ENCODE assay signal across 32 mouse cellular contexts in genomic region chrX:53139641-53140040, GRCm38 (mm10).
"Had no signal": no experiment of that assay in that cellular context is flagged by ENCODE, and none has a peak within 500 bp of the region (broad histone marks: within the 10 kb centered on the region; RNA-seq: fewer than 3 reads in every experiment).

No protein-coding gene starts in this region.

- DNase-seq: left cerebral cortex, postnatal 4 days; liver; liver, embryonic 13.5 days; liver, postnatal 0 days; lung, adult 18-20 months; lung, adult 2 months; lung, embryonic 14.5 days; lung, postnatal 10 days; lung, postnatal 14 days; lung, postnatal 36 days; lung, postnatal 4 days; midbrain, embryonic 14.5 days had no signal

- H3K9ac ChIP-seq: limb, embryonic 12.5 days; limb, embryonic 13.5 days; limb, embryonic 15.5 days; liver, embryonic 12.5 days; liver, embryonic 13.5 days; liver, embryonic 14.5 days; liver, embryonic 15.5 days; liver, postnatal 0 days; lung, embryonic 14.5 days; lung, embryonic 15.5 days; midbrain, embryonic 12.5 days; midbrain, embryonic 13.5 days; midbrain, embryonic 15.5 days; neural tube, embryonic 12.5 days had no signal

- H3K27ac ChIP-seq: limb, embryonic 10.5 days; limb, embryonic 12.5 days; limb, embryonic 13.5 days; limb, embryonic 15.5 days; liver, embryonic 12.5 days; liver, embryonic 13.5 days; liver, embryonic 14.5 days; liver, embryonic 15.5 days; lung, embryonic 15.5 days; macrophage; midbrain, embryonic 10.5 days; midbrain, embryonic 12.5 days; midbrain, embryonic 13.5 days; midbrain, embryonic 15.5 days; neural tube, embryonic 12.5 days had no signal

- ATAC-seq: liver, embryonic 12.5 days; liver, postnatal 0 days; lung, postnatal 0 days; midbrain, embryonic 13.5 days; midbrain, embryonic 15.5 days; midbrain, embryonic 16.5 days had no signal

- H3K9me3 ChIP-seq: limb, embryonic 10.5 days; limb, embryonic 12.5 days; limb, embryonic 13.5 days; limb, embryonic 15.5 days; liver, embryonic 12.5 days; liver, embryonic 13.5 days; liver, embryonic 15.5 days; lung, embryonic 15.5 days; megakaryocyte, embryonic 14.5 days; midbrain, embryonic 10.5 days; midbrain, embryonic 12.5 days; midbrain, embryonic 13.5 days; midbrain, embryonic 15.5 days; neural tube, embryonic 12.5 days had no signal

- H3K4me1 ChIP-seq: limb, embryonic 10.5 days; limb, embryonic 12.5 days; limb, embryonic 13.5 days; limb, embryonic 15.5 days; liver, embryonic 12.5 days; liver, embryonic 13.5 days; liver, embryonic 15.5 days; lung, embryonic 15.5 days; megakaryocyte, embryonic 14.5 days; midbrain, embryonic 10.5 days; midbrain, embryonic 12.5 days; midbrain, embryonic 13.5 days; midbrain, embryonic 15.5 days; neural tube, embryonic 12.5 days had no signal

- H3K27me3 ChIP-seq: limb, embryonic 12.5 days; limb, embryonic 13.5 days; limb, embryonic 15.5 days; liver, embryonic 12.5 days; liver, embryonic 13.5 days; liver, embryonic 15.5 days; lung, embryonic 15.5 days; midbrain, embryonic 12.5 days; midbrain, embryonic 13.5 days; midbrain, embryonic 15.5 days; neural tube, embryonic 12.5 days had no signal

- H3K4me2 ChIP-seq: limb, embryonic 12.5 days; limb, embryonic 13.5 days; limb, embryonic 15.5 days; liver, embryonic 11.5 days; liver, embryonic 12.5 days; liver, embryonic 13.5 days; liver, embryonic 15.5 days; lung, embryonic 14.5 days; lung, embryonic 15.5 days; midbrain, embryonic 11.5 days; midbrain, embryonic 12.5 days; midbrain, embryonic 13.5 days; midbrain, embryonic 15.5 days; neural tube, embryonic 12.5 days had no signal

- H3K36me3 ChIP-seq: limb, embryonic 10.5 days; limb, embryonic 12.5 days; limb, embryonic 13.5 days; limb, embryonic 15.5 days; liver, embryonic 12.5 days; liver, embryonic 13.5 days; liver, embryonic 15.5 days; lung, embryonic 15.5 days; midbrain, embryonic 10.5 days; midbrain, embryonic 12.5 days; midbrain, embryonic 13.5 days; midbrain, embryonic 15.5 days; neural tube, embryonic 12.5 days had no signal

- H3K4me3 ChIP-seq: limb, embryonic 10.5 days; limb, embryonic 12.5 days; limb, embryonic 13.5 days; limb, embryonic 15.5 days; liver, embryonic 12.5 days; liver, embryonic 13.5 days; liver, embryonic 15.5 days; lung, embryonic 15.5 days; megakaryocyte, embryonic 14.5 days; midbrain, embryonic 10.5 days; midbrain, embryonic 12.5 days; midbrain, embryonic 13.5 days; midbrain, embryonic 15.5 days; myocyte; neural tube, embryonic 12.5 days had no signal
